Mouse (Mus musculus) CH12.LX (cell line): ENCODE results near the gene Scube3. TPM values are rescaled to one million over a fixed set of nuclear protein-coding genes. Genes with fewer than 3 reads are reported as not detected.

Experiments
- DNase-seq: peaks from one replicate; pipeline ENCODE4 v3.0.0-alpha.2; 2013; ENCODE audit errors: extremely low read depth
- H3K27ac ChIP-seq: 2 replicates; pipeline ENCODE4 v1.5.1; 2012; ENCODE audit warnings: low read depth, mild to moderate bottlenecking, control low read depth, moderate library complexity; ENCODE audit not compliant: insufficient read depth
- H3K27me3 ChIP-seq: replicated peaks from 2 replicates; pipeline ENCODE3; 2012; ENCODE audit warnings: inconsistent platforms
- H3K36me3 ChIP-seq, 2 experiments: replicated peaks in 1 of 2; 2 replicates each; pipeline versions ENCODE3 to v1.6.1; 2012; ENCODE audit warnings: inconsistent platforms in 1 of 2, low read length in 1 of 2, mild to moderate bottlenecking in 1 of 2, mixed read lengths in 1 of 2, moderate library complexity in 1 of 2; ENCODE audit not compliant: control insufficient read depth in 1 of 2, insufficient read depth in 1 of 2
- H3K4me1 ChIP-seq, 2 experiments: 2 replicates each; pipeline ENCODE4 v1.6.1; 2012; ENCODE audit warnings: inconsistent platforms in 1 of 2, moderate library complexity in 1 of 2; ENCODE audit not compliant: insufficient read depth in 2 of 2, control insufficient read depth in 1 of 2
- H3K4me2 ChIP-seq: 2 replicates; pipeline ENCODE4 v1.6.1; 2012; ENCODE audit warnings: low read depth, mild to moderate bottlenecking, control low read depth; ENCODE audit not compliant: poor library complexity, insufficient read depth, severe bottlenecking
- H3K4me3 ChIP-seq, 3 experiments: fragments of 150-350 bp in 1 of 3; sonication (generic) in 1 of 3; replicated peaks in 1 of 3; 2 replicates each; pipeline versions ENCODE3 to v1.5.1; 2011 to 2012; ENCODE audit warnings: low read depth in 2 of 3, low read length in 2 of 3, mild to moderate bottlenecking in 2 of 3, moderate library complexity in 2 of 3, control low read depth in 1 of 3, improper control_type of control experiment in 1 of 3, inconsistent platforms in 1 of 3, mixed read lengths in 1 of 3; ENCODE audit not compliant: poor library complexity in 1 of 3
- H3K79me2 ChIP-seq: replicated peaks from 2 replicates; pipeline ENCODE4 v1.6.1; 2012; ENCODE audit warnings: mild to moderate bottlenecking, moderate library complexity; ENCODE audit not compliant: control insufficient read depth, poor library complexity, insufficient read depth, severe bottlenecking; ENCODE audit errors: extremely low read depth
- H3K9ac ChIP-seq: 2 replicates; pipeline ENCODE4 v1.6.1; 2012; ENCODE audit warnings: low read depth, mild to moderate bottlenecking, control low read depth, moderate library complexity; ENCODE audit not compliant: insufficient read depth
- H3K9me3 ChIP-seq: replicated peaks from 2 replicates; pipeline ENCODE3; 2012; ENCODE audit warnings: low read length, inconsistent platforms, mixed read lengths
- BHLHE40 ChIP-seq: IDR thresholded peaks from 2 replicates; pipeline ENCODE4 v1.6.1; 2011; ENCODE audit warnings: mild to moderate bottlenecking, low read depth, low read length, improper control_type of control experiment
- CHD1 ChIP-seq: IDR thresholded peaks from 2 replicates; pipeline ENCODE4 v1.6.1; 2012; ENCODE audit warnings: low read depth, low read length, improper control_type of control experiment, inconsistent platforms
- CHD2 ChIP-seq: IDR thresholded peaks from 2 replicates; pipeline ENCODE4 v1.6.1; 2011; ENCODE audit warnings: low read length, improper control_type of control experiment
- CTCF ChIP-seq, 2 experiments: IDR thresholded peaks in 1 of 2; conservative IDR thresholded peaks in 1 of 2; 2 replicates each; pipeline ENCODE4 v1.5.1; 2011 to 2012; ENCODE audit warnings: low read depth in 2 of 2, low read length in 2 of 2, improper control_type of control experiment in 1 of 2, inconsistent platforms in 1 of 2, mild to moderate bottlenecking in 1 of 2, moderate library complexity in 1 of 2
- E2F4 ChIP-seq: IDR thresholded peaks from 2 replicates; pipeline ENCODE4 v1.6.1; 2011; ENCODE audit warnings: low read depth, low read length, improper control_type of control experiment; ENCODE audit not compliant: insufficient replicate concordance
- ELF1 ChIP-seq: IDR thresholded peaks from 2 replicates; pipeline ENCODE4 v1.6.1; 2014; ENCODE audit warnings: low read depth, mild to moderate bottlenecking, inconsistent platforms, low read length, improper control_type of control experiment
- GABPA ChIP-seq: IDR thresholded peaks from 2 replicates; pipeline ENCODE4 v1.6.1; 2012; ENCODE audit warnings: low read depth, low read length, improper control_type of control experiment, inconsistent platforms; ENCODE audit not compliant: insufficient replicate concordance
- HCFC1 ChIP-seq: IDR thresholded peaks from 2 replicates; pipeline ENCODE4 v1.6.1; 2012; ENCODE audit warnings: low read depth, mild to moderate bottlenecking, inconsistent platforms, low read length, improper control_type of control experiment
- IRF4 ChIP-seq: IDR thresholded peaks from 2 replicates; pipeline ENCODE4 v1.6.1; 2014; ENCODE audit warnings: low read depth, mild to moderate bottlenecking, inconsistent platforms, low read length, improper control_type of control experiment
- JUND ChIP-seq: conservative IDR thresholded peaks from 2 replicates; pipeline ENCODE4 v1.6.1; 2011; ENCODE audit warnings: low read depth, low read length, improper control_type of control experiment
- KAT2A ChIP-seq: IDR thresholded peaks from 2 replicates; pipeline ENCODE4 v1.6.1; 2012; ENCODE audit warnings: low read length, improper control_type of control experiment, inconsistent platforms; ENCODE audit not compliant: insufficient replicate concordance
- MAFK ChIP-seq: IDR thresholded peaks from 2 replicates; pipeline ENCODE4 v1.6.1; 2011; ENCODE audit warnings: low read length, improper control_type of control experiment; ENCODE audit not compliant: insufficient replicate concordance
- MAX ChIP-seq: IDR thresholded peaks from 2 replicates; pipeline ENCODE4 v1.6.1; 2011; ENCODE audit warnings: low read length, improper control_type of control experiment
- MAZ ChIP-seq: IDR thresholded peaks from 2 replicates; pipeline ENCODE4 v1.6.1; 2012; ENCODE audit warnings: low read depth, mild to moderate bottlenecking, inconsistent platforms, low read length, improper control_type of control experiment, moderate library complexity
- MEF2A ChIP-seq: IDR thresholded peaks from 2 replicates; pipeline ENCODE4 v1.6.1; 2014; ENCODE audit warnings: low read depth, mild to moderate bottlenecking, inconsistent platforms, low read length, improper control_type of control experiment, borderline replicate concordance
- MYC ChIP-seq: IDR thresholded peaks from 2 replicates; pipeline ENCODE4 v1.6.1; 2011; ENCODE audit warnings: low read depth, mild to moderate bottlenecking, improper control_type of control experiment, low read length
- NRF1 ChIP-seq: IDR thresholded peaks from 2 replicates; pipeline ENCODE4 v1.6.1; 2014; ENCODE audit warnings: low read depth, mild to moderate bottlenecking, inconsistent platforms, low read length, improper control_type of control experiment, moderate library complexity
- PAX5 ChIP-seq: IDR thresholded peaks from 2 replicates; pipeline ENCODE4 v1.6.1; 2012; ENCODE audit warnings: low read length, inconsistent platforms, mixed read lengths
- POLR2AphosphoS2 ChIP-seq: IDR thresholded peaks from 2 replicates; pipeline ENCODE4 v1.6.1; 2011; ENCODE audit warnings: low read depth, low read length, improper control_type of control experiment
- RAD21 ChIP-seq: IDR thresholded peaks from 2 replicates; pipeline ENCODE4 v1.6.1; 2011; ENCODE audit warnings: low read depth, mild to moderate bottlenecking, low read length, improper control_type of control experiment, moderate library complexity
- RCOR1 ChIP-seq: conservative IDR thresholded peaks from 2 replicates; pipeline ENCODE4 v1.6.1; 2012; ENCODE audit warnings: low read depth, mild to moderate bottlenecking, inconsistent platforms, low read length, improper control_type of control experiment
- SIN3A ChIP-seq: IDR thresholded peaks from 2 replicates; pipeline ENCODE4 v1.6.1; 2012; ENCODE audit warnings: low read length, improper control_type of control experiment, inconsistent platforms
- TBP ChIP-seq: conservative IDR thresholded peaks from 2 replicates; pipeline ENCODE4 v1.6.1; 2011; ENCODE audit warnings: low read depth, low read length, improper control_type of control experiment
- TCF12 ChIP-seq: IDR thresholded peaks from 2 replicates; pipeline ENCODE4 v1.6.1; 2014; ENCODE audit warnings: low read depth, mild to moderate bottlenecking, inconsistent platforms, low read length, improper control_type of control experiment
- UBTF ChIP-seq: IDR thresholded peaks from 2 replicates; pipeline ENCODE4 v1.6.1; 2012; ENCODE audit warnings: low read depth, mild to moderate bottlenecking, inconsistent platforms, low read length, improper control_type of control experiment, moderate library complexity
- USF1 ChIP-seq: IDR thresholded peaks from 2 replicates; pipeline ENCODE4 v1.6.1; 2014; ENCODE audit warnings: low read depth, mild to moderate bottlenecking, inconsistent platforms, low read length, improper control_type of control experiment
- ZC3H11A ChIP-seq: IDR thresholded peaks from 2 replicates; pipeline ENCODE4 v1.6.1; 2012; ENCODE audit warnings: low read depth, mild to moderate bottlenecking, inconsistent platforms, low read length, improper control_type of control experiment
- ZMIZ1 ChIP-seq: IDR thresholded peaks from 2 replicates; pipeline ENCODE4 v1.6.1; 2012; ENCODE audit warnings: low read depth, mild to moderate bottlenecking, inconsistent platforms, low read length, improper control_type of control experiment
- ZNF384 ChIP-seq: IDR thresholded peaks from 2 replicates; pipeline ENCODE4 v1.6.1; 2012; ENCODE audit warnings: low read depth, low read length, improper control_type of control experiment, inconsistent platforms
- dilution Hi-C: fragments of 300-500 bp; cut with MboI; formaldehyde crosslinking; loops from 2 replicates; pipeline ENCODE4 v1.14.3; 2020; ENCODE audit warnings: low sequenced_read_pairs; ENCODE audit not compliant: extremely low pct_unique_long_range_greater_than_20kb, extremely low pct_ligation_motif_present
- in situ Hi-C: fragments of 300-500 bp; cut with MboI; formaldehyde crosslinking; loops from 3 replicates; pipeline ENCODE4 v1.14.3; 2019; ENCODE audit warnings: low sequenced_read_pairs, low pct_ligation_motif_present, low pct_unique_long_range_greater_than_20kb, mixed read lengths
- polyA plus RNA-seq: library from polyadenylated mRNA; unstranded; fragments of >175 nt; gene quantifications from 2 replicates; pipeline ENCODE4 v1.2.1, GENCODE M21; 2012; ENCODE audit warnings: low read depth; ENCODE audit not compliant: insufficient read length
- total RNA-seq, 2 experiments: library from RNA; depleted of rRNA; stranded (reverse); fragments of 300-350 nt in 1 of 2; fragments of >200 nt in 1 of 2; gene quantifications; 2 replicates each; pipeline ENCODE4 v1.2.3; 2012 to 2014

The Scube3 gene
- total and polyA plus RNA-seq, 3 experiments, result 0.08 to 0.19 TPM; not detected in 1

- peaks cover 4 to 17% of the 10 kb centered on the region in 2 experiments for H3K4me1 ChIP-seq
- no peak for DNase-seq
- in situ Hi-C loops (no loop called here), dilution Hi-C loops (no loop called here)
- H3K9ac ChIP-seq, result no peak overlapping the region
- TF ChIP-seq UBTF, result no peak
- TF ChIP-seq JUND, result no peak
- TF ChIP-seq GABPA, result no peak
- TF ChIP-seq ELF1, result no peak
- TF ChIP-seq BHLHE40, result no peak
- TF ChIP-seq SIN3A, result no peak
- TF ChIP-seq TCF12, result no peak
- TF ChIP-seq MAZ, result no peak
- no peak for TF ChIP-seq ZNF384
- TF ChIP-seq MEF2A, result no peak
- TF ChIP-seq KAT2A, result no peak
- no peak for TF ChIP-seq CTCF (conservative IDR thresholded peaks at IDR 0.05 in 1 of 2, IDR thresholded peaks at IDR 0.05 in 1 of 2; ENCODE audit: low read depth in 2 of 2, low read length in 2 of 2)
- no peak for TF ChIP-seq ZMIZ1
- no peak for TF ChIP-seq ZC3H11A
- TF ChIP-seq CHD1, result no peak
- no peak for TF ChIP-seq NRF1
- no peak for TF ChIP-seq POLR2AphosphoS2
- no peaks in the 10 kb centered on the region for H3K36me3 ChIP-seq
- H3K27me3 ChIP-seq, result peaks cover 24% of the 10 kb centered on the region
- no peaks in the 10 kb centered on the region for H3K79me2 ChIP-seq
- no peak overlapping the region for H3K4me3 ChIP-seq
- H3K27ac ChIP-seq, result no peak overlapping the region
- no peak overlapping the region for H3K4me2 ChIP-seq
- no peaks in the 10 kb centered on the region for H3K9me3 ChIP-seq
Observed at GRCm38 (mm10) chr17:28172690-28173089, 30.7 kb downstream of the Scube3 start.

GRCm38 (mm10) chr17:28176775-28177539, 35.0 kb downstream of the Scube3 start, which contains the start of gene Zfp523:
Zfp523 (plus strand) TSS chr17:28177129.
- H3K9me3 ChIP-seq, result no peaks in the 10 kb centered on the region
- peaks cover 0 to 6% of the 10 kb centered on the region in 2 experiments for H3K36me3 ChIP-seq
- peak within 1 kb of the TSS; percentile 27; the same call in 1 of the 2 replicates for H3K27ac ChIP-seq
- in situ Hi-C loops, result no loop called here
- H3K4me3 ChIP-seq, result peak within 1 kb of the TSS; percentile 70 to 88 (median 77)
- peak; percentile 82 for DNase-seq
- peaks cover 20 to 46% of the 10 kb centered on the region in 2 experiments for H3K4me1 ChIP-seq
- dilution Hi-C loops, result no loop called here
- H3K79me2 ChIP-seq, result no peaks in the 10 kb centered on the region
- peaks cover 19% of the 10 kb centered on the region for H3K27me3 ChIP-seq
- peak within 1 kb of the TSS; percentile 85 for H3K9ac ChIP-seq
- peak within 1 kb of the TSS; percentile 70 for H3K4me2 ChIP-seq
- no peak for TF ChIP-seq CHD1
- TF ChIP-seq HCFC1, result peak; percentile 54; the same call in 1 of the 2 replicates
- TF ChIP-seq SIN3A, result peak; percentile 46; the same call in 1 of the 2 replicates
- no peak for TF ChIP-seq MYC
- no peak for TF ChIP-seq IRF4
- no peak for TF ChIP-seq TBP
- TF ChIP-seq PAX5, result no peak
- no peak for TF ChIP-seq E2F4
- peak; percentile 71 for TF ChIP-seq NRF1
- TF ChIP-seq ZC3H11A, result no peak
- TF ChIP-seq RAD21, result no peak
- no peak for TF ChIP-seq GABPA
- no peak for TF ChIP-seq KAT2A
- no peak for TF ChIP-seq CHD2
- peak; percentile 62 for TF ChIP-seq MAZ
- peak; percentile 62; the same call in 1 of the 2 replicates for TF ChIP-seq TCF12
- TF ChIP-seq MAFK, result no peak
- no peak for TF ChIP-seq ZMIZ1
- TF ChIP-seq MAX, result no peak; the same call in 1 of the 2 replicates
- no peak for TF ChIP-seq RCOR1
- TF ChIP-seq JUND, result no peak
- TF ChIP-seq ZNF384, result peak; percentile 35; the same call in 1 of the 2 replicates
- TF ChIP-seq USF1, result no peak
- 0 out of 2 replicates have a peak, but pooled peaks have one; percentile 23 for TF ChIP-seq UBTF
- no peak for TF ChIP-seq POLR2AphosphoS2
